Mouse (Mus musculus): ENCODE data around the gene Prkcg.
A peak's percentile ranks its signal among the peaks of the same experiment; 100 is the strongest.
"Not testable (repeated sequence)": the region's sequence is repeated elsewhere in the genome, so short reads cannot be mapped to it uniquely, and the experiment has no call there.

Gene Prkcg

DNA sequence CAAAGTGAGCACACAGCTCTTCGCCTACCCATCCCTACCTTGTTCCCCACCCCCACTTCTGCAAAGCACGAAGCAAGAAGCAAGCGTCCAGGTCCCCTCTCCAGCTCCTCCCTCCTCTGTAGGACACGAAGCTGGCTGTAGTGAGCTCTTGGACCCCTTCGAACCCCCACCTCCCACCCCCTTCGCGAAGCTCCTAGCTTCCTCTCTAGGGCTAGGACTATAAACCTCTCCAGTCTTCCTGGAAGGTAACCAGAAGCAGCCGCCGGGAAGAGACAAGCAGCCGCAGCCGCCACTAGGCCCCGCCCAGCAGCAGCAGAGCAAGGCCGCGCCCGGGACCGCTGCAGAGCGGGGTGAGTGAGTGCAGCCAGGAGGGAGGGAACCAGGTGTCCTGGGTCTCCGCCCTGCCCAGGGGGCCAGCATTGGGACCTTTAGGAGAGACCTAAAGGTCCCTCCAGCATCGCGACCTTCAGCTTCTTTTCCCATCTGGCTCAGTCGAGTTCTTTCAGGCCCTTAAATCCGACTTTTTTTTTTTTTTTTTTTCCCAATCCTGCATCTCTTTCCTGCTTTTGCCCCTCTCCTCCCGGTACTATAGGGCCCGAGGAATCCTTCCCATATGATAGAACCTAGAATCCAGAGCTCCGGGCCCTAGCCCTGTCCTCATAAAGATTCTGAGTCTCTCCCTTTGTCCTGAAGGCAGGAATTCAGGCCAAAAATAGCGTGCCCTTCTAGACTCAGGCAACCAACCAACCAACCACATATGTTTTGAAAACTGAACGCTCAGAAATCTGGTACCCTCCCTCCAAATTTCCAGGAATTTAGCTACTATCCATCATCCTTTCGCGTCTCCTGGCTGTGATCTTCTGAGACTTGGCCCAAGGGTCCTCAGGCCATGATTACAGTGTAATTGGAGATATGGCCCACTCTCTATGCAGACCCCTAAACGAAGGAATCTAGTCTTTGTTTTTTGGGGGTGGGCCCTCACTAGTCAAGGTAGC is at the start of gene Prkcg, which contains the start of gene Myadm:
Gene Prkcg, plus strand, starts transcription at position 204 of the 995 bp plus-strand sequence.
Gene Myadm, plus strand, starts transcription at position 105 of the 995 bp plus-strand sequence.
- peak; percentile 67 for DNase-seq (ENCODE audit: low read depth, low spot score)

GRCm38 (mm10) chr7:3239193-3239592 is 49.8 kb upstream of the Prkcg start:
- DNase-seq (ENCODE audit: low read depth, low spot score), result no peak

- no peak for DNase-seq (ENCODE audit: low read depth, low spot score)
These were observed 28.3 kb upstream of the Prkcg start for GRCm38 (mm10) chr7:3260701-3261100.

DNA sequence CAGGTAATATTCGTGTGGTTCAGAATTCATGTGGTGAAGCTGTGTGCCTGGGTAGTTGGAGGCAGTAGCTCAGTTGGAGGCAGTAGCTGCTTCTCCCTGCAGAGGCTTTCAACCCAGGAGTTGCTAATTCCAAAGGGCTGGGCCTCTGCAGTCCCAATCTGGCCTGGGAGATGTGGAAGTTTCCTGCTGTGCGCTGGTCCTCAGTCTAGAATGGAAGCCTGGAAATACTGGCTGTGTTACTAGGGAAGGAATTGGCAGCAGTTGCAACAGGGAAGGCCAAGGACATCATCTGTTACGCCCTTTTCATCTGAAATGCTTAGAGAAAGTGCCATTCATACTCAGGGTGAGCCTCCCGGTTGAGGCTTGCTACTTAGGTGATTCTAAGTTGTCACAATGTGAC is 27.5 kb upstream of the Prkcg start:
- DNase-seq (ENCODE audit: low read depth, low spot score), result no peak

DNA sequence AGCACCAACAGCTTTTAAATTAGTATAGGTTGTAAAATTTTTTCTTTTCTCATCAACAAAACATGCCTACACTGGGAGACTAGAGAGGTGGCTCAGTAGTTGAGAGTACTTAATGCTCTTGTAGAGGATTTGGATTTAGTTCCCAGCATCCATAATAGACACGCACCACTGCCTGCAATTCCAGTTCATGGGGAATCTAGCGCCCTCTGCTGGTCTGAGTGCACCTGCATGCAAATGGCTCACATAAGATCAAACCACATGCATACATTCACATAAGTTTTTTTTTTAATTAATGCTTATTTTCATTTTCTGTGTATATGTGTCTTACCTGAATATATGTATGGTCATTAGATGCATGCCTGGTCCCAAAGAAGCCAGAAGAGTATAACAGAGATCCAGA is 26.2 kb upstream of the Prkcg start:
- DNase-seq (ENCODE audit: low read depth, low spot score), result peak; percentile 33

- no peak for DNase-seq (ENCODE audit: low read depth, low spot score)
These were observed 24.5 kb upstream of the Prkcg start for GRCm38 (mm10) chr7:3264390-3265022.

GRCm38 (mm10) chr7:3265311-3265710 is 23.7 kb upstream of the Prkcg start:
- DNase-seq (ENCODE audit: low read depth, low spot score), result no peak

- no peak for DNase-seq (ENCODE audit: low read depth, low spot score)
These were observed 21.7 kb upstream of the Prkcg start for GRCm38 (mm10) chr7:3267261-3267660.

DNA sequence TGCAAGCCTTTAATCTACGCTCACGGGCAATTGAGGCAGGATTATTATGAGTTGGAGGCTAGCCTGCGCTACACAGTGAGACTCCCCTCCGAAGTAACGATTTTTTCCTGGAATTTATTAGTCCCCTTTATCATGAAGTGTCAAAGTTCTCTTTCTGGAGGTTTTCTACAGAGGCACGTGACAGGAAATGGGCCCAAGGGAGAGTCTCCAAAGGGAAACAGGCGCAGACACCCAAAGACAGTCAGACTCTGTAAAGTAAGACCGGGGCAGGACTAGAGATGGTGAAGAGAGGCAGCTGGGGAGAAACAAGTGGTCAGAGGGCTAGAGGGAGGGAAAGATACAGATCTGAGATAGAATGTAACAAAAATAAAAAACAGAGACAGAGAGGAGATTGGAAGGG is 21.1 kb upstream of the Prkcg start:
- DNase-seq (ENCODE audit: low read depth, low spot score), result no peak

DNA sequence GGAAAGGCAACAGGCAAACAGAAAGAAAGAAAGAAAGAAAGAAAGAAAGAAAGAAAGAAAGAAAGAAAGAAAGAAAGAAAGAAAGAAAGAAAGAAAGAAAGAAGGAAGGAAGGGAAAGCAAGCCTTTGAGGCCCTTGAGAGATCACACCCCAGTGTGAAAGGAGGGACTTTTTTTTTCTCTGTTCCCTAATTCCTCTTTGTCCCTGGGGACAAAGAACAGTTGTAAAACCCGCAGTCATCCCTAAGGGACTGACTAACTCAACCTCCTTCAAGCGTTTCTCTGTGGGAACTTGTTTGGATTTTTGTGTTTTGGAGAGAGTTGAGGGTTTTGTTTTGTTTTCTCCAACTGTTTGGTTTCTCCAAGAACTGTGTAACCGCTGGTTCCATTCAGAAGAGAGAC is 20.7 kb upstream of the Prkcg start:
- no peak for DNase-seq (ENCODE audit: low read depth, low spot score)

- no peak for DNase-seq (ENCODE audit: low read depth, low spot score)
These were observed 16.8 kb upstream of the Prkcg start for GRCm38 (mm10) chr7:3272206-3272605.

- no peak for DNase-seq (ENCODE audit: low read depth, low spot score)
These were observed 13.4 kb upstream of the Prkcg start for GRCm38 (mm10) chr7:3275455-3276170.

DNA sequence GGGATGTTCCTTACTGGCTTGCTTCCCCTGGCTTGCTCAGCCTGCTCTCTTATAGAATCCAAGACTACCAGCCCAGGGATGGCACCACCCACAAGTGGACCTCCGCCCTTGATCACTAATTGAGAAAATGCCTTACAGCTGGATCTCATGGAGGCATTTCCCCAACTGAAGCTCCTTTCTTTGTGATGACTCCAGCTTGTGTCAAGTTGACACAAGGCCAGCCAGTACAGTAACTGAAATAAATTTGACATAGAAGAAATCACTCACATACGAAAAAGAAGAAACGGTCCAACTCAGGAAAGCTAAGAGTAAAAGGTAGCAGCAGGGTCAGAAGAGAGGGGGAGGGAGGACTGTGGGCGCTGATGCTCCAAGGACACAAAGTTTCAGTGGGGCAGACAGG is 12.2 kb upstream of the Prkcg start:
- DNase-seq (ENCODE audit: low read depth, low spot score), result not testable (repeated sequence)

DNA sequence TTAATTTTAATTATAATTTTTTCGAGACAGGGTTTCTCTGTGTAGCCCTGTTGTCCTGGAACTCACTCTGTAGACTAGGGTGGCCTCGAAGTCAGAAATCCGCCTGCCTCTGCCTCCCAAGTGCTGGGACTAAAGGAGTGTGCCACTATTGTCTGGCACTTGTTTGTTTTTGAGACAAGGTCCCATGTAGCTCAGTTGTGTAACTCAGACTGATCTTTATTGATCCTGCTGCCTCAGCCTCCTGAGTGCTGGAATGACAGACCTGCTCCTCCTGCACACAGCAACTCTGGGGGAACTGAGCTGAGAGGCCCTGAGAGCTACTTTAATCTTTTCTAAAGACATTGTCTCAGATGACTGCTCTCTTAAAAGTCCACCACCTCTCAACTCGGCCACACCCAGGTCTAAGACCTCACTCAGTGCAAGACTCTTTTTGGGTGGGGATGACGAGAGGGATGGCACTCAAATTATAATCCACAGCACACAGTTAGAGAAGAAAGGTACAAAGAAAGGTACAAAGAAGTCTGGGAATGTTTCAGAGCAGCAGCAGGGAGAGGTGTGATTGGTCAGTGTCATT is 8.8 kb upstream of the Prkcg start:
- DNase-seq (ENCODE audit: low read depth, low spot score), result no peak

GRCm38 (mm10) chr7:3280654-3281153 is 8.3 kb upstream of the Prkcg start:
- no peak for DNase-seq (ENCODE audit: low read depth, low spot score)

- no peak for DNase-seq (ENCODE audit: low read depth, low spot score)
These were observed 7.2 kb upstream of the Prkcg start for GRCm38 (mm10) chr7:3281741-3282140.

GRCm38 (mm10) chr7:3283081-3283875 is 5.7 kb upstream of the Prkcg start:
- DNase-seq (ENCODE audit: low read depth, low spot score), result no peak

GRCm38 (mm10) chr7:3284604-3285003 is 4.4 kb upstream of the Prkcg start:
- no peak for DNase-seq (ENCODE audit: low read depth, low spot score)

DNA sequence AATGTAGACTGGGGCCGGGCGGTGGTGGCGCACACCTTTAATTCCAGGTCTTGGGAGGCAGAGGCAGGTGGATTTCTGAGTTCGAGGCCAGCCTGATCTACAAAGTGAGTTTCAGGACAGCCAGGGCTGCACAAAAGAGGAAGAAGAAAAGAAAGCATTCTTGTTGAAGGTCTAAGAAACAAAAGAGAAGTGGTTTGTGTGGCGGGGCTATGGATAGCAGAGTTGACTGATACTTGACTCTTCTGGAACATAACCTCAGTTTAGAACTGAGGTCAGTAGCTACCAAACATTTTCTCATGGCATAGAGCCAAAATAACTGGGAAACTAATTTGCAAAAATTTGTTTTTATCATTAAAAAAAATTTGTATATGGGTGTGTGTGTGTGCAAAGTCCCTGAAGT is 2.9 kb upstream of the Prkcg start:
- DNase-seq (ENCODE audit: low read depth, low spot score), result no peak

GRCm38 (mm10) chr7:3287186-3287585 is 1.8 kb upstream of the Prkcg start:
- no peak for DNase-seq (ENCODE audit: low read depth, low spot score)

Data from mesoderm, embryonic 11.5 days (tissue).